Mouse (Mus musculus): ENCODE measurements around the gene Cebpg.

The Cebpg gene

DNA sequence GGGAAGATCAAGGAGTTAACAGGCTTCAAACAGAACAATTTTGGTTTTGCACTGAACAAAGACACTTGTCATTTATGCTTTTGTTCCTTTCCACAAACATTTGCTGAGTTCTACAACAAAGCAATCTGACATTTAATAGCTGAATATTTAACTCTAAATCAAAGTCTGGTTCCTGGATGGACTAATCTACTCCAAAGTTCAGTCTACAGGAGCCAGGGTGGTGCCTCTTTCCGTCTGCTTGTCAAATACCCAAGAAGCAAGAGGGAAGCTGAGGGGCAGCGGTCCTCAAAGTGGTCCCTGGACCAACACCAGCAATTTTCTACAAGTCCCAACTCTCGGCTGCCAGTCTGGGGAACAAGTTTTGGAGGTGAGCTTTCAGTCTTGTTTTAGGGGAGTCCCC, 3.2 kb downstream of the Cebpg start:
- no peak for DNase-seq

DNA sequence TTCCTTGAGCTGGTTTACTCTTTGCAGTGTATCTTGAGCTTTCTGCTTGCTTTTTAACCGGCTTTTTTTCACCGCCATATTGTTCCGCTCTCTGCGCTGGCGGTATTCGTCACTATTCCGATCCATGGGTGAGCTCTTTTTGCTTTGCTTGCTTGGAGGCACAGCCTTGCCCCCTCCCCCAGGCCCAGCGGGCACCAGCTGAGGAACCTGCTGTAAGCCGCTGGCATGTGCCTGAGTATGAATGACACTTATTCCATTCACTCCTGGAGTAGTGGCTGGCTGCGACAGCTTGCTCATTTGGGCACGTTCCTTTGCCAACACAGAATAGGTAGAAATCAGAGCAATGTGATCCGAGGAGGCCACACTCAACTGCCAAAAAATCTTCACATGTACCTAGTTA, 5.8 kb downstream of the Cebpg start:
- no peak for DNase-seq

GRCm38 (mm10) chr7:35046091-35046490, 10.3 kb downstream of the Cebpg start:
- DNase-seq: no peak

DNA sequence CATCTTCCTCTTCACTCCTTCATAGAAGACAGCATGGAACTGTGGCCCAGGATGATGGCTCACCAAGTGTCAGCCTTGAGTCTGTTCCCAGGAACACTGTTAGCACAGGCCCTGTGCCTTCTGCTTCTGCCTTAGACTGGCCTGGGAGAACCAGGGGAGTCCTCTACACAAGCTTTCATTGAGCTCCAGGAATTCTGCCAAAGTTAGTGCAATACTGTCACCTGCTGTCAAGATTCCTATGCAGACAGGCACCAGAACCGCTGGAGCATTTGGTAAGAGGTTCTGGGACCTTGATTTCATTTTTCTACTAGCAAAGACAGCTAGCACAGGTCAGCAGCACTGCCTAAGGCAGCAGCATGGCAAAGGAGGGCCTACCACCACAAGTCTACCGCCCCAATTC, 11.7 kb downstream of the Cebpg start:
- no peak for DNase-seq

GRCm38 (mm10) chr7:35043266-35043817, 13.0 kb downstream of the Cebpg start:
- no peak for DNase-seq

GRCm38 (mm10) chr7:35042759-35043217, 13.6 kb downstream of the Cebpg start:
- no peak for DNase-seq

DNA sequence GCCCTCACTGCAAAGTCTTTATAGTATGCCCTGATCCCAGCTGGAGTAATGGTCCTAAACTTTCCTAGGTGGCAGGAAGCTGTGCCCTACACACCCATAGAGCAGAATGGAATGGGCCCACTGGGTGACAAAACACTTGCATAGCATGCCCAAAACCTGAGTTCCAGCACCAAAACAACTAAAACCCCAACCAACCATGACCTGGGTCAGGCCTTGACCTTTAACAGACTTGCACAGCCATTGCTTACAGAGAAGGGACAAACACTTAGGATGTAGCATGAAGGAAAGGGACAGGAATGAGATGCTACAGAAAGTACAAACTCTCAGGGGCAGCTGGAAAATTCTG, 14.2 kb downstream of the Cebpg start:
- DNase-seq: no peak

DNA sequence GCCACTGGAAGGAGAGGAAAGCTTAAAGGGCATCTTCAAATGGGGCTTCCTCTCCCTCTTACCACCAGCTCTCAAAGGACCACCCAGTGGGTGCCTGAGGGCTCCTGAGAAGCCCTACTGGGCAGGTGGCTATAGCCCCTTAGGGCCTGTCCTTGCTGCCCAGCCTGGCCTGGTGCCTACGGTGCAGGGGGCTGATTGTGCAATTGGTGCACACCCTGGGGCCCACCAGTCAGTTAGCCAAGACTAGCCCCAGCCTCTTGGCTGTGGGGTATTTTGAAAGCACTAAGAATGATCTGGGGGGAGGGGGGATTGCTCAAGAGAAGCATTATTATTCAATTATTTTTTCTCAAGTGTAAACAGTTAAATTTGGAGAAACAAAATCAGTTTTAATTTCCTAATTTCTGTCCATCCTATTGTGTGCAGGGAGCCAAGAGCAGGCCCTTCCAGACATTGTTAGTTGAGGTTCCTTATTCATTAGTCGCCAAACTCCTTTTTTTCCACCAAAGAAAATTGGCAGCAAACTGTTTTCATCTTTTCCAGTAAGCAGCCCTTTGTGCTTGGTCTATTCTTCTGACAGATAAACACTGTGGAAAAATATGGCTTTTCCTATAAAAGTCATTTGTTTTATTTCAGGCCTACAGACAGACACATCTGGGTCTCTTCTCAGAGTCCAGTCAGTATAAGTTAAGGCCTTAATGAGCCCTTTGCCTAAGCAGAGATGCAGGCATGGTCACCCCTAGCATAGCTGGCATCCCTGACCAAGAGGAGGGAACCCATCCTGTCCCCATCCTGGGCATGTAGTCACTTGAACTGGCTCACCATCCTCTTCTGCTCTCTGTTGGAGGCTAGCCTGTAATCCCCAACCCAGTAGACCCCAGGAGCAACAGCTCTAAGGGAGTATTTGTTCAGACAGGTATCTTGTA, 14.8 kb downstream of the Cebpg start:
- DNase-seq: no peak

DNA sequence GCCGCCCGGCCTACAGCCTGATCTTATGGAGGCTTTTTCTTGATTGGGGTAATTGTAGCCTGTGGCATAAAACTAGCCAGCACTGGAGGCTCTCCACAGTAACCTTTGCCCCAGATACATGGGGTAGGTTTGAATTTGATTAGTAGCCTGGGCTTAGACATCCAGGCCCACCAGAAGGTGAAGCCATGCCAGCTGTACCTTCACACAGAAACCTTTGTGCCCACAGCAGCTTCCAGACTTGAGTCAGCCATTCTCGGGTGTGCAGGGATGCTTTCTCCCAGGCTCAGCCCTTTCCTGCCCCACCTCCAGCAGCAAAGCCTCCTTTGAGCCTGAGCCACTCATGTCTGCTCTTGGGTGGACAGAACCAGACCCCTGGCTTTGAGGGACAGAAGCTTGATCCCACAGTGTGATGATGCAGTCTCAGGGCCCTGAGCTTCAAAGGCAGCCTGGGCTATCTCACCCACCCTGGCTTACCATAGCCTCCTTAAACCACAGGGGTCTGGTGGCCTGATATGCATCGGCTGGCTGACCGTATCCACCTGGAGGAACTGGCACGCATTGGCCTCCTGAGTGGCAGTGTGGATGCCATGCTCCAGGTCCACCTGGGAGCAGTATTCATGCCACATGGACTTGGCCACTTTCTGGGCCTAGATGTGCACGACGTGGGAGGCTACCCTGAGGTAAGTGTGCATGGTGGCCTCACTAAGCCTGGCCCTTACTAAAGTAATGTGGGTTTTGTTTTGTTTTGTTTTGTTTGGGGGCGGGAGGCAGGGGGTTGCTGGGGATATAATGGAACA, 16.0 kb downstream of the Cebpg start:
- DNase-seq: no peak

- no peak for DNase-seq
Observed at GRCm38 (mm10) chr7:35037408-35037807, 19.0 kb downstream of the Cebpg start.

- DNase-seq: peak; percentile 73 to 81
Observed at GRCm38 (mm10) chr7:35036266-35036731, 20.1 kb downstream of the Cebpg start.

- DNase-seq: no peak
Observed at GRCm38 (mm10) chr7:35035565-35035964, 20.8 kb downstream of the Cebpg start.

- peak; percentile 65 to 74 for DNase-seq
Observed at GRCm38 (mm10) chr7:35035141-35035553, 21.2 kb downstream of the Cebpg start.

DNA sequence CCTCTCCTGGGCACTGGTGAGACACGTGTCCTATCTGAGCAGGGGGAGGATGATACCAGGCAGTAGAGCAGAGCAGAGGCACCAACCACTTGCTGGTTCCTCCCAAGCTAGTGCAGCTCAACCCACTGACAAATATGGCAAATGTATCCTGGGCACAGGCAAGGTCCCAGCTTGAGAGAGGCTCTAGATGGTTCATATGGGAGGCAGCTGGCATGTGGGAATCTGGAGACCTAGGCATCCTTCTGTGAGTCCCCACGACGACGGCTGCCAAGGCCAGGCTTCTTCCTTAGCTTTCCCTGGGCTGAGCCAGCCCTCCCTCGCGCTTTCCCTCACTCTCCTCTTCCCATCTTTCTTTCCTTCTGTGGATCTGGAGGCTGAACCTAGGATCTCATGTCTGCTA, 25.8 kb downstream of the Cebpg start:
- no peak for DNase-seq

GRCm38 (mm10) chr7:35029648-35030047, 26.7 kb downstream of the Cebpg start:
- DNase-seq: no peak

DNA sequence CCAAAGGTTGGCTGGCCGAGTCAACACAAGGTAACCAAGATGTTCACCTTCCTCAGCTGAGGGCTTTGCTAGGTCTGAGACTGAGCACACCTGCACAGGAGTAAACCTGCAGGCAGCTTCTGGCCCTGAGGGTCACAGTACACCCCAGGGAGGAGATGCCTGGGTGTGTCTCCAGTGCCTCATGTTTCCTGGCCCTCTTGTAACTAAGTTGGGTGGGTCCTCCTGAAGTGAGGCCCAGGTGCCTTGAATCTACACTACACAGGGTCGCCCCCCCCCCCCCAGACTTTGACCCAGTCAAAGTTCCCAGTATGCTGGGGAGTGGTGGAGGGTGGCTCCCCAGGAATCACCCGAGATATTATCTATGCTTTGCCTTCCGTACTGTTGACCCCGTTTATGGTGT, 27.1 kb downstream of the Cebpg start:
- no peak for DNase-seq

GRCm38 (mm10) chr7:35028559-35028958, 27.8 kb downstream of the Cebpg start:
- DNase-seq: no peak

GRCm38 (mm10) chr7:35027801-35028420, 28.5 kb downstream of the Cebpg start:
- no peak for DNase-seq

- DNase-seq: peak; percentile 70 to 77
Observed at GRCm38 (mm10) chr7:35026838-35027291, 29.5 kb downstream of the Cebpg start.

GRCm38 (mm10) chr7:35026276-35026630, 30.1 kb downstream of the Cebpg start:
- DNase-seq: no peak

DNA sequence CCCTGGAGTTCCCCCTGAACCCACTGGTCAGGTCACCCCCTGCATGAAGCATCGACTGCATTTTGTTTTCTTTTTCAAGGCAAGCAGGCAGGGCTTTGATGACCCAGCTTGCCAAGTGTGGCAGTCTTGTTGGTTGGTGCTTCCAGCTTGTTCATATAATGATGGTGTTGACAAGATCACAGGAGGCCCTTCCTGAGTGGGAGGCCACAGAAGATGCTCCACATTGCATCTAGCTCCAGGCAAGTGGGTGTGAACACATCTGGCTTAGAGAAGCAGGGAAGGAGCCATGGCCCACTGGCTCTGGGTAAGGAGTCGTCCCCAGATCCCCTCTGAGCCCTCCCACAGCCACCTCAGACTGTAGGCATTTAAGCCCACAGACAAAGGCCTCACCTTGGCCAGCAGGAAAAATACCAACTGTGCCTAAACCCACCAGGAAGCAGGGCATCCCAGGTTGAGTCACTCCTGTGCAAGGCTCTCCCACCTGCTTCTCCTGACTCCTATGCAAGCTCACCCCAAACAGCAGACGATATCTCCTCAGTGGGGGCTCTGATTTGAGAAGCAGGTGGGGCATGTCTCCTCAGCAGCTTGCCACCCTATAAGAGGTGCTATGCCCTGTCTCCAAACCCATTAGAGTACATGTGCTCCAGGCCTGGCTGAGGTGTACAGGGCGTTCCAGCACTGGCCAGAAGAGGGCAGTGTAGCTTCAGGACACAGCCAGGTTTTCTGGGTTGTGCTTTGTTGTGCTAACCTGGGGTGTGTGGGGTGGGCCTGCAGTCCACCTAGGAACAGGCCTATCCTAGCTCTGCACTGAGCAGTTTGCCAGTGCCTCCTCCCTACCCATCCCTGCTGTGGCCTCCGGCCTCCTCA, 30.7 kb downstream of the Cebpg start:
- peak; percentile 87 for DNase-seq

- DNase-seq: no peak
Observed at GRCm38 (mm10) chr7:35024426-35024825, 31.9 kb downstream of the Cebpg start.
